Mouse (Mus musculus) gastrocnemius, adult 2 months (tissue): ENCODE results near the gene Adprh. TPM values are rescaled to one million over a fixed set of nuclear protein-coding genes. Genes with fewer than 3 reads are reported as not detected.

Experiments used
- DNase-seq: peaks from one replicate; pipeline ENCODE4 v3.0.0; 2022
- H3K27ac ChIP-seq: fragments of 200-600 bp; 2 replicates; pipeline ENCODE4 v1.8.1; 2022; ENCODE audit warnings: mild to moderate bottlenecking
- H3K4me3 ChIP-seq: fragments of 200-600 bp; 2 replicates; pipeline ENCODE4 v1.8.1; 2022; ENCODE audit warnings: mild to moderate bottlenecking, moderate library complexity
- CTCF ChIP-seq: fragments of 200-600 bp; IDR thresholded peaks from 2 replicates; pipeline ENCODE4 v1.8.1; 2022; ENCODE audit warnings: antibody characterized with exemption, mild to moderate bottlenecking, moderate library complexity
- intact Hi-C: fragments of 180-260 bp; cut with DNase I; formaldehyde crosslinking; loops from one replicate; pipeline ENCODE4 v1.15.1; 2025
- total RNA-seq, 2 experiments: library from RNA; stranded (reverse); gene quantifications; 2 replicates each; pipeline ENCODE4 v1.2.3; 2021

The Adprh gene
- total RNA-seq, 2 experiments from 2014 or later, result 17.5 to 20.9 TPM

DNA sequence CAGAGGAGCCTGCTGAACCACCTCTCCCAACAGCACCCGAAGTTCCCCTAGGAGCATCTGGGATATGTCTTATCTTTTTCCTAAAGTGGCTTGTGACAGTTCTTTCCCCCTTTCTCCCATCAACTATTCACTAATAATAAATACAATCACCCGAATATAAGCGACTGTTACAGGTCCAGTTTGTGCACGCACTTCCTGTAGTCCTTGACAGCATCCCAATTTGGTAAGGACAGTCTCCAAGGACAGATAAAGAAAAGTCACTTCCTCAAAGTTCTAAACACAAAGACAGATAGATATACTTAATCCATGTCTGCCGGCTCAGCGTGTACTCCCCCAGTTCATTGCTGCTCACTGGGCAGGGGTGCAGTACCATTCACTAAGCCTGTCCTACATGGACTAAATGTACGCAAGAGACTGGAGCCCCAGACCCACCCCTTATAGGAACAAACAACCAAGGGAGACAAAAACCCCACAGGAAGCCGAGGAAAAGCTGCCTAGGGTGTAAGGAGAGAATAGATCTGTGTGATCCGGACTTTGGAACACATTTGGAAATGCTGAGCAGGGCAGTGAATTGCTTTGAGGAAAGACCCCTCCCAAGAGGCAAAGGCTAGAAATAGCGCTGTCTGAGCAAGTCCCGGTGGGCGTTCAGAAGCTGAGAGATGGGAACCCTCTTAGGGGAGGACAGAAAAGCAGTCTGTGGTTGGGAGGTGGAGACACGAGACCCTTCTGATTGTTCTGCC is 20.9 kb downstream of the Adprh start:
- Histone ChIP-seq H3K27ac (peak overlapping the region; percentile 73), H3K4me3 (peak overlapping the region; percentile 54)
- intact Hi-C loops, result no loop called here
- no peak for TF ChIP-seq CTCF
- no peak for DNase-seq

DNA sequence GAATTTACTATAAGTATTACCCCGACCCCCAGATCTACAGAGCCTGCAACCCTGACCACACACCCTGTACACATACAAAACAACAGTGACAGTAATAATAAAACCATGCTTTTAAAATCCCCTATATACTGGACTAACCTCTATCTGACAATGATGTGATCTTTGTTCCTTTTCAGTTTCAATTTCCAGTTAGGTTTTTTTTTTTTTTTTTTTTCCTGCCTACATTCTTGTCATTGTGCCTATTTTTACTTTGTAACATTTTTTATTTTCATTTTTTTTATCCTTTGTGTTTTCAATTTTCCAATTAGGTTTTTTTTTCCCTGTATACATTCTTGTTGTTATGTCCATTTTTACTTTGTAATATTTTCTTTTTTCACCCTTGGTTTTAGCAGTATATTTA is 26.7 kb downstream of the Adprh start:
- H3K4me3 ChIP-seq, result no peak overlapping the region
- TF ChIP-seq CTCF, result no peak
- peak overlapping the region; percentile 4; the same call in 1 of the 2 replicates for H3K27ac ChIP-seq
- DNase-seq, result no peak
- intact Hi-C loops, result no loop called here

DNA sequence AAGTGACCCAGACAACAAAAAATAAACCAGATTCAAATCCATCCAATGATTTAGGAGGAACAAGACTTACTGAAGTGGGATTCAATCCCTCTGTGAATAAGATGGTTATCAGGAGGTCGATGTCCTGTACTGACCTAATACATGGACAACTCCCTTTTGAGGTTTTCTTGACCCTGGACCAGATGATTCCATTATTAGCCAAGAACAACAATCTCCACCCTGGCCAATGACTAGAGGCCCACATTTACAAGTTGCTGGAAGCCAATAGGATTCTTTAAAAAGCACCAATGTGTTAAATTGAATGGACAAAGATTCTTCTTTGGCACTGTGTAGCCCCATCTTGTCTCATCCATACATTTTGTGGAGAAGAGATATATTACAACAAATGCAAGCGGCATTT is 27.1 kb downstream of the Adprh start:
- no peak for TF ChIP-seq CTCF
- H3K4me3 ChIP-seq, result no peak overlapping the region
- intact Hi-C loops, result no loop called here
- no peak for DNase-seq
- H3K27ac ChIP-seq, result peak overlapping the region; percentile 28; the same call in 1 of the 2 replicates

DNA sequence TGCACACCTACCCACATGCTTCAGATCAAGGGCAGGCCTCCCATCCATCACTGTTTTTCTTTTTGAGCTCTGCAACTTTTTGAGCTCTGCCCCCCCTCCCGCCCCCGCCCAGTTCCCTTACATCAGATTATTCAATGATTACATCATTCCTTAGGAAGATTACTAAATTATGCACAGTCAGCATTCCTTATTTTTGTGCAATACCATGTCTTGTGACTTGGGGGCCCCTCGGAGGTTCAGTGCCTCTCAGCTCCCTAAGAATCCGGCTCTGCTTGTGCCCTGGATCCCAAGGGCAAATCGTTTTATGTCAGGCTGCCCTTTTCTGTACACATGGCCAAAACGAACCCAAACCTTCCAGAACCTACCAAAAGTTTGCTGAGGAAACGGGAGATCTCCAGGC is 37.5 kb downstream of the Adprh start:
- no peak for DNase-seq
- no peak overlapping the region for H3K27ac ChIP-seq
- no peak overlapping the region for H3K4me3 ChIP-seq
- intact Hi-C loops, result no loop called here
- no peak for TF ChIP-seq CTCF

DNA sequence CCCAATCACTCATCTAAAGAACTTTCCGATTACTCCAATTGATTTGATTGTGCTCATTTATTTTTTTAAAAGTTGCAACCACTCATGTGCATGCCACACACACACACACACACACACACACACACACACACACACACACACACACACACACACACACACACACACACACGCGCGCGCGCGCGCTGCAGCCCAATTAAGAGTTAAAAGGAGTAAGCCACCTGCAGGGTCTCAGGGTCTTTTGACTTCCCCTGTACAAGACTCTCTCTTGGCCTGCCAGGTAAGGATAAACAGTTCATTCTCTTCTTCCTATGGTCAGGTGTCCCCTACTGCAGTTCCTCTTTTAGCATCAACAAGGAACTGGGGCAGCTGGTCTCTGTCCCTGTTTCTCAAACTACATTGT is 44.1 kb downstream of the Adprh start:
- Histone ChIP-seq H3K4me3 (no peak overlapping the region), H3K27ac (no peak overlapping the region)
- no peak for TF ChIP-seq CTCF
- no peak for DNase-seq
- intact Hi-C loops, result no loop called here

DNA sequence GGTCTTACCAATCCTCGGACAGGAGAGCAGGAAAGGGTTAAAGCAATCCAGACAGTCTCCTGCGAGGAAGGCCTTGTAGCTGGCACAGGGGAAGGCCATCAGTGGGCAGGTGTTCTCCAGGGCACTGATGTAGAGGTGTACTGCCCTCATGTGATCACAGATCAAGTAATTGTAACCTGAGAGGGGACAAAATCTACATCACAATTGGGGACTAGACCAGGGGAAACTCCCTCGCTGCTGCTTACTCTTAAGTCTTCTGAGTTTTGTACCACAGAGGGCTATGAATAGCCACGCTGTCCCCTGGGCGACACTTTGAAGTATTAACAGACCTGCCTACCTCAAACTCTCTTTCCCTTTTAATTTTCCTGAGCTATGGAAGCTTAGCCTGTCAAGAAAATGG is 44.9 kb downstream of the Adprh start:
- intact Hi-C loops, result no loop called here
- Histone ChIP-seq H3K4me3 (no peak overlapping the region), H3K27ac (no peak overlapping the region)
- TF ChIP-seq CTCF, result no peak
- no peak for DNase-seq

DNA sequence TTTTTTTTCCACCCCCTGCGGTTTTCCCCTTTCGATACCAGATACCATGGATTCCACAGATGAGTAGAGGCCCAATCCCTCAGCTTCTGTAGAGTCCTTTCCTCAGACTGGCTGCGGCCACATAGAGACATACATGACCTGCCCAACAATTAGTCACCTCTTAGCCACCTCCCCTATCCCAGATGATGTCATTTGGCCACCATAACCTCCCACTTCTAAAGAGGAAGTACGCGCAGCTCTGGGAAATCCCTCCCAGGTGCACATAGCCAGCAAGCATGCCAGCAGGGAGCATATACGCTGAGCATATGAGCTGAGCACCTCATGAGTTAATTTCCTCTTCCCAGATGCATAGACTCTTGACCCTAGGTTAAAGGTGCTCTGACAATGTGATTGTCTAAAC is 45.8 kb downstream of the Adprh start:
- intact Hi-C loops, result no loop called here
- no peak overlapping the region for H3K27ac ChIP-seq
- no peak for DNase-seq
- TF ChIP-seq CTCF, result no peak
- H3K4me3 ChIP-seq, result no peak overlapping the region

DNA sequence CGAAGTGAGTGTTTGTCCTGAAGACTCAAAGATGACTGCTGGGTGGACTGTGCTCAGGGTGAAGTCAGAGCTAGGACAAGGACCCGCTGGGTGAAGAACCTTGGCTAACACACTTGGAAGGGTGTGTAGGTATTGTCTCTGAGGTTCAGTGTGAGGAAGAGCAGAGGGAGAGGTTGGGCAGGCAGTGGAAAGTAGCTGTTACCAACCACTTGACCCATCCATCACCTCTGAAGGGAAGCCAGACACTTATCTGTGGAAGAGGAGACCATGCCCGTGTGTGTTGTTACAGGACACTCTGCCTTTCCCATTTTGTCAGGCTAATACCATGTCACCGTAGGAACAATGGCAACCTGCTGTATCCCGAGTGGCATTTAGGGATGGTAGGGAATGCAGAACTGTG is 46.2 kb downstream of the Adprh start:
- Histone ChIP-seq H3K4me3 (no peak overlapping the region), H3K27ac (no peak overlapping the region)
- DNase-seq, result no peak
- TF ChIP-seq CTCF, result no peak
- intact Hi-C loops, result no loop called here

DNA sequence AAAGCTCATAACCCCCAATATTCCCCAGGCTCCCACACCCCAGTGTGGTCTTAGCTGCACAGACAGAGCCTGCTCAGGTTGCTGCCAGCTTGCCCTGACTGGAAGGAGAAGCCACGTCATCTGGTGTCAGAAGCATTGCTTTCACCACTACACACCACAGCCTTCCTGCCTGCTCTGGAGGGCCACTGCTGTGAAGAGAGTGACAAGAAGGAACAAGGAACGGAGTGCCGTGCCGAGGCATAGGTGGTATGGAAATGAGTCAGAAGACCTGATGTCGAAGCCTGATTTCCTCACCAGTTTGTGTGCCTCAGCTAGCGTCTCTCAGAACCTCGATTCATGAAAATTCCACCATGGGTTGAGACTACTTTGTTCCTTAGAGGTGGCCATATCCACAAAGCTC is 48.9 kb downstream of the Adprh start:
- intact Hi-C loops, result no loop called here
- Histone ChIP-seq H3K4me3 (no peak overlapping the region), H3K27ac (no peak overlapping the region)
- TF ChIP-seq CTCF, result no peak
- no peak for DNase-seq

DNA sequence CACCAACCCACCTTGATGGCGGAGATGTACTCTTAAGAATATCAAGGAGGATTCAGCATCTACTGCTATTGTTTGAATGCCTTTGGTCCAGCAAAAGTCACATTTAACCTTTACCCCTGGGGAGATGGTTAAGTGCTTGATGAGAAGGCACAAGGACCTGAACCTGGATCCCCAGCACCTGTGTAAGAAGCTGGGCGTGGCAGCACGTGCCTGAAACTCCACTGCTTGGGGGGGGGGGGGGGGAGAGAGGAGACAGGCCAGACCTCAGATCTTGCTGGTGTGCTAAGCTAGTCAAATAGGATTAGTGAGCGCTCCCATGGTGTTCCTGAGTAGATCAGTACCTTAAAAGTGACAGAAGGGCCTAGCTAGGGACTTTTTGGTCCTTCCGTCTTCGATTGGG is 51.0 kb downstream of the Adprh start:
- no peak for DNase-seq
- no peak for TF ChIP-seq CTCF
- intact Hi-C loops, result no loop called here
- Histone ChIP-seq H3K27ac (no peak overlapping the region), H3K4me3 (no peak overlapping the region)

DNA sequence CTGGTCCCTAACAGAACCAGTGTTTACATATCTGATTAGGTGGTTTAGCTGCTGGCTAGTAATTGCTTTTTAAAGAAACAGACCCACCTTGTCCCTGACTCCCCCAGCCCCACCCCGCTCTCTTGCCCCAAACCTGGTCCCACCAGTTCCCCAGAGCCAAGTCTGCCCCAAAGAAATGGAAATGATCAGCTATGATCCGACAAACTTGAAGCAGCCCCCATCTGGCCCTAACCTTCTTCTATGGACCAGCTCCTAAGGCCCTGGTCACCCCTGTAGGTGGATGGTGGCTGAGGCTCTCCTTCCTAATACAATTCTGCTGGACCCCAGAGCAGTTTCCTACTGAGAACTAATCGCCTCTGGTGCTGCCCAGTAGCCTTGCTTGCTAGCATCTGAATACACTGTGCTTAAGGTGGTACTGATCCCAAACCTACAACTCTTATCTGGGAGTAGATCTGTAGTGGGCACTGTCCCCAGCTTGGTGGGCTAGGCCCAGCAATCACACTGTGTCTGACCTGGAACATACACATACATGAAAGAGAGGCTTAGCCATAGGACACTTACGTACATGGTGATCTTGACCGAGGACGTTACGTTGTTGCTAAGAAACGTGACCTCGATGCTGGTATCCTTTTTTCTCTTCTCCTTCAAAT is 52.1 kb downstream of the Adprh start:
- no peak for DNase-seq
- Histone ChIP-seq H3K27ac (peak overlapping the region; percentile 83), H3K4me3 (peak overlapping the region; percentile 59)
- intact Hi-C loops, result no loop called here
- no peak for TF ChIP-seq CTCF

DNA sequence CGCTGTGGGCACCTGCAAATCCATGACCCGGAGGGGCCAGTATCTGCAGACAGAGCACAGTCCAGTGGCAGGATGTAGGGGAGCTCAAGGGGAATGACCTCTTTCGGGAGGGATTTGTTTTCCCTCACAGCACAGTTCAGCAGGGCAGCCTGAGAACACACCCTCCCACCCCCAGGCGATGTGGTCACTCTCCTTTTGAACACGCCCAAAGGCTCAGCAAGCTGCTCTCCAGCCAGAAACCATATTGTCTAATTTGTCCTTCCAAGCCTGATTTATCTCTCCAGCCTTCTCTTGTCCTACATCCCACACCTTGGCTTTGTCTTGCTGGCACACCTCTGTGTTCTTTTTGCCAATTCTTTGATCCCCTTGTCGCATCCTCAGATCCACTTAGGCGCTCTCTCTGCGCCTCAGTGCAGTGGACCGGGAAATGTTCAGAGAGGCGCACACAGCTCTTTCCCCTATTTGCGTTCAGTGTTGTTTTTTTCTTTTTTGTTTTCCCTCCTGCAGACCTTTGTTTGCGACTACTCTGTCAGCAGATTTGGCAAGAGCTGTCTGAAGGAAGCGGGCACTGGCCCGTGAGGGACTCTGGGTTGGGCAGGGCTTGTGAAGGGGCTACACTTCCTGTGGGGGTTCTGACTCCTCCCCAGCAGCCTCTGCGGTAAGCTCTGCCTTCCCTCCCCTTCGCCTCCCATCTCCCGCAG is 52.8 kb downstream of the Adprh start:
- Histone ChIP-seq H3K27ac (peak overlapping the region; percentile 83), H3K4me3 (peak overlapping the region; percentile 59)
- intact Hi-C loops, result loop anchor here (5.0 kb wide), 2 partner anchors 37 to 53 kb away; partner anchors contain the start of genes Adprh and Popdc2
- DNase-seq, result peak; percentile 74
- no peak for TF ChIP-seq CTCF

DNA sequence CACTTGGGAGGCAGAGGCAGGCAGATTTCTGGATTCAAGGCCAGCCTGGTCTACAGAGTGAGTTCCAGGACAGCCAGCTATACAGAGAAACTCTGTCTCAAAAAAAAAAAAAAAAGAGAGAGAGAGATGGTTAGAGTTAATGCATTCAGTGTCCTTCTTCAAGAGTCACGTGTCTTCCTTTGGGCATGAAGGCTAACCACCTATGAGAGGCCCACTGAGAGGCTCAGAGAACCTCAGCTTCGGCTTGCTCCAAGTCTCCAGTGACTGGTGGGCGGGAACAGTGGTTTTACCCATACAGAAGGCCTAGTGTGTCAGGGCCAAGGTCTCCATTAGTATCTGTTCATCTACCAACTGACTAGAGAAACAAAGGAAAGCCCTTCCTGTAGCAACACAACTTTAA is 53.4 kb downstream of the Adprh start:
- TF ChIP-seq CTCF, result no peak
- no peak overlapping the region for H3K4me3 ChIP-seq
- no peak for DNase-seq
- peak overlapping the region; percentile 83 for H3K27ac ChIP-seq
- intact Hi-C loops, result loop anchor here (5.0 kb wide), 2 partner anchors 37 to 53 kb away; partner anchors contain the start of genes Adprh and Popdc2
